21 mouse cellular contexts compared by ENCODE assay signal in the genomic region with DNA sequence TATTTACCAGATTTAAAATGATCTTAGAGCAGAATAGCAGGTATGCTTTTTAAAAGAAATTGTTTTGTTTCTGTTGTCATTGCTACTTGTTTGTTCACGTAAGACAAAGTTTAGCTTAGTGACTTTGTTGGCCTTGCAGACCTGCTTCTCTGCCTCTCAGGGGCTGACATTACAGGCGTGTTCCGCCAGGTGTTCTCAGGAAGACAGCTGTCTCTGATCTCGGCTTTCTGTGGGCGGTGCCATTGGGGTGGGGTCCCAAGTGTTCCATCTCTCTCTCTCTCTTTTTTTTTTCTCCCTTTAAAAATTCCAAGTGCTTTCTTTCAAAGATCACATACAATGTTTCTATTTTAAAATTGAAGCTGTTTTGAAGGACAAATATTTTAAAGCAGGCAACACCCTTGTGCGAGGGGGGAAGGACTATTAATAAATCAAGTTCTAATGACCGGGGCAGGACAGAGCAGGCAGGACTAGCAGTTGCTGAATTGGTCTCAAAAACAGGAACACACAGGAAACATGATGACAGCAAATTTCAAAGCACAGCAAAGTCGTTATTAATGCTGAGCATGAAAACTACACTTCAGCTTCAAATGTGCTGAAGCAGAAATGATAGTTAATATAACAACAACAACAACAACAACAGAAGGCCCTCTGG. TPM values are rescaled to one million over a fixed set of nuclear protein-coding genes. Genes with fewer than 3 reads are reported as not detected.
DNase-seq lines count a peak whose midpoint lies in the region; TF ChIP-seq lines count a peak whose summit lies in the region.
"Had no signal": no experiment of that assay in that cellular context is flagged by ENCODE, and none has a peak within 500 bp of the region (broad histone marks: within the 10 kb centered on the region; RNA-seq: fewer than 3 reads in every experiment).

No protein-coding gene starts in this region.

- peaks cover 4% of the 10 kb centered on the region for H3K4me1 ChIP-seq in kidney, adult 2 months (ENCODE audit: control insufficient read depth, insufficient read depth, low read length)
- H3K4me1 ChIP-seq: hindbrain, embryonic 15.5 days; midbrain, embryonic 13.5 days had no signal

- H3K27ac ChIP-seq in kidney, adult 2 months (ENCODE audit: insufficient read depth, low read depth, low read length), result peak overlapping the region; percentile 62; the same call in 1 of the 2 replicates
- H3K27ac ChIP-seq: embryonic facial prominence, embryonic 15.5 days; forebrain, embryonic 10.5 days; hindbrain, embryonic 15.5 days; layer of hippocampus, adult 2 months; liver, embryonic 12.5 days; midbrain, embryonic 13.5 days; neural tube, embryonic 13.5 days; stomach, embryonic 15.5 days had no signal

- no peaks in the 10 kb centered on the region for H3K36me3 ChIP-seq in kidney, adult 2 months (ENCODE audit: control insufficient read depth, insufficient read depth, low read length)
- H3K36me3 ChIP-seq: embryonic facial prominence, embryonic 15.5 days; forebrain, embryonic 10.5 days; hindbrain, embryonic 15.5 days; liver, embryonic 12.5 days; midbrain, embryonic 13.5 days; neural tube, embryonic 13.5 days; stomach, embryonic 15.5 days had no signal

- TF ChIP-seq POLR2A in kidney, adult 2 months (IDR thresholded peaks at IDR 0.05; ENCODE audit: low read depth, low read length), result no peak

- intact Hi-C loops in heart, postnatal 14 days (cut with DNase I), result no loop called here

- no peak for TF ChIP-seq CTCF in kidney, adult 2 months (conservative IDR thresholded peaks at IDR 0.05; ENCODE audit: insufficient read depth, insufficient read length, low read depth, low read length)

- DNase-seq in kidney, adult 2 months, result peak; percentile 66
- DNase-seq in kidney, postnatal 10 days, result no peak
- DNase-seq in R1 (ENCODE audit: low read depth, low spot score), result peak; percentile 76
- peak; percentile 19 for DNase-seq in naive thymus-derived CD4-positive, alpha-beta T cell, adult 2 months (ENCODE audit: low read depth)
- peak; percentile 54 for DNase-seq in thymus, postnatal 25 days
- DNase-seq in urinary bladder, postnatal 36 days (ENCODE audit: low spot score in 2 of 2), result no peak
- DNase-seq in heart, postnatal 14 days, result no peak
- no peak for DNase-seq in adrenal gland, adult 2 months
- DNase-seq: adrenal gland, postnatal 25 days; cerebellum, adult 9-10 months; gastrocnemius, postnatal 14 days; lung, embryonic 14.5 days; spleen, adult 18-20 months had no signal

- no peak overlapping the region for H3K4me3 ChIP-seq in kidney, adult 2 months (ENCODE audit: insufficient read depth, low read depth, low read length)
- H3K4me3 ChIP-seq: embryonic facial prominence, embryonic 15.5 days; forebrain, embryonic 10.5 days; hindbrain, embryonic 15.5 days; layer of hippocampus, adult 2 months; liver, embryonic 12.5 days; midbrain, embryonic 13.5 days; neural tube, embryonic 13.5 days; stomach, embryonic 15.5 days had no signal

- 32% methylated on average over 8 of the region's 8 CpGs for WGBS in kidney, adult 2 months

- no peaks in the 10 kb centered on the region for H3K27me3 ChIP-seq in kidney, adult 2 months (replicated peaks; ENCODE audit: control insufficient read depth, insufficient read depth, low read length)
- H3K27me3 ChIP-seq: embryonic facial prominence, embryonic 15.5 days; hindbrain, embryonic 15.5 days; liver, embryonic 12.5 days; midbrain, embryonic 13.5 days; neural tube, embryonic 13.5 days; stomach, embryonic 15.5 days had no signal

RNA-seq across cellular contexts. Expression of a gene that starts 14.4 kb away (rescaled TPM):
- polyA plus RNA-seq in kidney, adult 2 months (2012; rRNA removed), result 6.0 and 7.3 TPM in 2 replicates
- 1 to 10 TPM; 8.6 to 9.6 TPM for total RNA-seq in heart, postnatal 14 days (2021)
- 10 to 100 TPM; 10.3 to 58.8 TPM for total RNA-seq in adrenal gland, adult 2 months (2021)
- 3.4 and 5.4 TPM in 2 replicates for polyA plus RNA-seq in adrenal gland, adult 2 months (2012; rRNA removed)

Comparison
In these comparisons a context has a peak if more than half of its experiments do, and no peak if none do; other contexts are left out.
1. DNase-seq: peak in kidney, adult 2 months (single experiment), R1 (single experiment), naive thymus-derived CD4-positive, alpha-beta T cell, adult 2 months (single experiment) and thymus, postnatal 25 days (single experiment); none in kidney, postnatal 10 days (single experiment), urinary bladder, postnatal 36 days (0 of 2), heart, postnatal 14 days (0 of 2) and adrenal gland, adult 2 months (single experiment).